Comparison of ENCODE assay signal across 1 mouse cellular context in the genomic region with DNA sequence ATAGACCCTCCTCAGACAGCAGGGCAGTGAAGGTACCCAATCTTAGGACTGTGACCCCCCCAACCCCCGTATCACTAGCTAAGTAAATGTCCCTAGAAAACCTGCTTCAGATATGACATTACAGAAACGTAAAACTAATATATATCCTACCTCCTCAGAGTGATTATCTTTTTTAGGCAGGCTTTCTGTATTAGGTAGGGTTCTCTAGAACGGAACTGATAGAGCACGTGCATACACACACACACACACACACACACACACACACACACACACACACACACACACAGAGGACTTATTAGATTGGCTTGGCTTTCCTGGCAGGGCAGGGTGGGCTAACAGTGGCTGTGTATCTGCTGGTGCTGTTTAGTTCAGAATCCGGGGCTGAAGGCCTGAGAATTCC.
TF ChIP-seq lines count a peak whose summit lies in the region.

No protein-coding gene starts in this region.

TF ChIP-seq in MEL, 35 proteins besides CTCF, POLR2A, EP300 and RAD21 (continued from another document):
- peak; percentile 86 for TF ChIP-seq RCOR1 (IDR thresholded peaks at IDR 0.05; ENCODE audit: low read depth, low read length)
- TF ChIP-seq ZMIZ1 (IDR thresholded peaks at IDR 0.05; ENCODE audit: low read depth, low read length) = no peak
- no peak for TF ChIP-seq ELF1 (IDR thresholded peaks at IDR 0.05; ENCODE audit: low read depth, low read length)
- no peak for TF ChIP-seq POLR2AphosphoS5 (IDR thresholded peaks at IDR 0.05; ENCODE audit: borderline replicate concordance, low read depth, low read length)
- no peak for TF ChIP-seq NRF1 (IDR thresholded peaks at IDR 0.05; ENCODE audit: insufficient read depth, low read depth, low read length, poor library complexity, severe bottlenecking)
- TF ChIP-seq ZC3H11A (IDR thresholded peaks at IDR 0.05; ENCODE audit: low read depth, low read length) = no peak
- TF ChIP-seq CHD1 (IDR thresholded peaks at IDR 0.05; ENCODE audit: low read depth, low read length) = no peak
- no peak for TF ChIP-seq SMC3 (IDR thresholded peaks at IDR 0.05; ENCODE audit: low read depth, low read length)
- TF ChIP-seq USF1 (IDR thresholded peaks at IDR 0.05; ENCODE audit: low read depth, low read length) = peak; percentile 71; the same call in 1 of the 2 replicates
- TF ChIP-seq BHLHE40 (IDR thresholded peaks at IDR 0.05; ENCODE audit: borderline replicate concordance, low read depth, low read length) = peak; percentile 100
- TF ChIP-seq UBTF (IDR thresholded peaks at IDR 0.05; ENCODE audit: borderline replicate concordance, insufficient read depth, low read depth, low read length) = no peak
- TF ChIP-seq HCFC1 (IDR thresholded peaks at IDR 0.05; ENCODE audit: low read depth, low read length) = 0 out of 2 replicates have a peak, but pooled peaks have one; percentile 25
- TF ChIP-seq ETS1 (IDR thresholded peaks at IDR 0.05; ENCODE audit: low read depth, low read length) = peak; percentile 89
- no peak for TF ChIP-seq MYB (IDR thresholded peaks at IDR 0.05; ENCODE audit: low read depth, low read length)
- no peak for TF ChIP-seq POLR2AphosphoS2 (IDR thresholded peaks at IDR 0.05; ENCODE audit: low read length)
- peak; percentile 84 for TF ChIP-seq MYC (IDR thresholded peaks at IDR 0.05; ENCODE audit: low read depth, low read length)
- TF ChIP-seq NELFE (IDR thresholded peaks at IDR 0.05; ENCODE audit: low read depth, low read length) = no peak
- peak; percentile 84 for TF ChIP-seq MXI1 (IDR thresholded peaks at IDR 0.05; ENCODE audit: low read depth, low read length)
- no peak for TF ChIP-seq GABPA (IDR thresholded peaks at IDR 0.05; ENCODE audit: low read depth, low read length)
- no peak for TF ChIP-seq MAFK (IDR thresholded peaks at IDR 0.05; ENCODE audit: borderline replicate concordance, low read depth, low read length)
- no peak for TF ChIP-seq JUND (IDR thresholded peaks at IDR 0.05; ENCODE audit: low read depth, low read length)
- TF ChIP-seq MAZ (IDR thresholded peaks at IDR 0.05; ENCODE audit: low read depth, low read length) = peak; percentile 62; the same call in 1 of the 2 replicates
- TF ChIP-seq TAL1 (IDR thresholded peaks at IDR 0.05; ENCODE audit: low read length) = peak; percentile 83
TF ChIP-seq in MEL: peak in this region for 14.
